Mouse (Mus musculus): ENCODE results near the gene AL732309.1.

Gene AL732309.1

DNA sequence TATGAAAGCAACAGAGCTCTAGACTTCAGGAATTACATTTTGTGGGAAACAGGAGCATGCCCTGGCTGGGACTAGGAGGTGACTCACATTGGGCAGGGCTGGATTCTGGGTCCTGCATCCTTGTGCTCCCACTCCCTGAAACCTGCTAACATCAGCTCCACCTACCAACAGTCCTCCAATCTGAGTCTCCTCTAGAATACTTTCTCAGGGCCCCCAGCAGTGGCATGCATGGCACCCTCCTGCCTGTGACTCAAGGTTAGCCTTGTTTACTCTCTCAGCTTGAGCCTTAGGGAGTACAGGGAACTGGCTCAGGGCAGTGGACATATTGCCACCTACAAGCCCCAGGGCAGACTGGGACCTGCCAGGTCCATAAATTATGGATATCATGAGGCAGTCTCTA, 8.6 kb downstream of the AL732309.1 start:
- no peak for DNase-seq

DNA sequence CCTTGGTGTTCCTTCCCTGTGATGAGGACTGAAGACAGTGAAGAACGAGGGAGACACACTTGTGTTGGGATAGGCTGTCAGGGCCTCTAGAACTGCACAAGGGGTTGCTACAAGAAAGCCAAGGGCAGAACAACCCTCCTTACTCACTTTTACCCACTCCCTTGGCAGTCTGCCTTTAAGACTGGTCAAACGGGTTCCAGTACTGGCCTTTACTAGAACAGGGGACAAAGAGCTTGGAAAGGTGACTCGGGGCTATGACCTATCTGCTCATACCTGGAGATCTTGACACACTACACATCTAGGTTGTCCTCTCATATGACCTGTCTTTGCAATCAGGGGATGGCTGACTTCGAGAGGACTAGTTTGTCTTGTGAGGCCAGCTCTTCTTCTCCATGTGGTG, 9.1 kb downstream of the AL732309.1 start:
- peak in 1 of 2 experiments; percentile 64 for DNase-seq

DNA sequence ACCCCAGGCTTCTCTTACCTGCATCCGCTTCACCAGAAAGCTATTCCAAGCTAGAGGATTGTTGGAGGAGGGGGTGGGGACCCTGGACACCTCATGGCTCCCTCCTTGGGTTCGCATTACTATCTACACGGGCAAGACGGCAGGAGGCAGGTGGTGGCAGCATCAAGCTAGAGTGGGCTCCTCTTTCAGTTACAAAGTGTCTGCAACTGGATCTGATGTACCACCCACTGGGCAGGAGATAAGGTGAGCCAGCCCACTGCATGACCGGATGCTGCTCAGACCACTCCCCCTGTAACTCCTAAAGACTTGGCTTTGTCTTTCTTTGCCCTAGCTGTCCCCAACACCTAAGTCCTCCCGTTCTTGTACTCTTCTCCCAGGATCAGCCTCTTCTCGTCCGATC, 10.0 kb downstream of the AL732309.1 start, which contains the start of gene Rnf224:
TSS of gene Rnf224 (minus strand) at position 174 of the 400 bp plus-strand sequence.
- DNase-seq = no peak

GRCm38 (mm10) chr2:25234551-25235220, 12.0 kb downstream of the AL732309.1 start:
- no peak for DNase-seq

- no peak for DNase-seq
These were observed 12.6 kb downstream of the AL732309.1 start, which contains the start of gene Slc34a3 for GRCm38 (mm10) chr2:25234050-25234449. Gene Slc34a3 (minus strand): TSS chr2:25234364.

- DNase-seq = no peak
These were observed 13.2 kb downstream of the AL732309.1 start for GRCm38 (mm10) chr2:25233421-25233820.

DNA sequence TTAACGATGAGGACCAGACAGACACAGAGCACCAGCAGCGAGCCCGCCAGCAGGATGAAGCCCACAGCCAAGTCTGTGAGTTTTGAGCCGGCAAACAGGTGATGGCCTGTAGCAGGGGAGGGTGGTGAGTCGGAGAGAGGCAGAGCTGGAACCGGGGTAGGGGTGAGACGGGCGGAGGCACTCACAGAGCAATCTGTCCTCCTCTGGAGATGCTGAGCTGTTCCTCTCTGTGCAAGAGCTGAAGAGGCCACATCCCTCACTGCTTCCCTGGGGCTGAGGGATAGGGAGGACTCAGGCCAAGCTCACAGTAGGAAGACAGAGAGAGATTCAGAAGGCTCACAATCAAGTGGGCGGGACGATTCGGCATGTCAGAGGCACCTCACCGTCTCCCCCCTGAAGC, 15.6 kb downstream of the AL732309.1 start:
- no peak for DNase-seq

- no peak for DNase-seq
These were observed 16.1 kb downstream of the AL732309.1 start for GRCm38 (mm10) chr2:25230581-25230980.

DNA sequence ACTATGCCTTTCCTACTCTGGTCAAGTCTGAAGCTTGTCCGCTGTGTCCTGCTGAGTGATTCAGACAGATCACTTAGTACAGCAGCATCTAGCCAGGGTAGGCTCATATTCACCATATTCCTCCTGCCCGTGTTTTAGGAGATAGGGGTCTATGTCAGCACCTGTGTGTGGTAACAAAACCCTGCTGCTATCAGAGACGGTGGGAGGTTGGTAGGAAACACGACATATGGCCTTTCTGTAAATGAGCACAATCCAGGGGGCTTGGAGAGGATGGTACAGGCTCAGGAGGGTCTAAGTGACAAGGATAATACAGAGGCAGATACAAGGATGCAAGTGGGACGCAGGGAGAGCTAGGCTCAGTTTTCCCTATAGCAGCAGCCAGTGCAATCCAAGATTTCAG, 17.1 kb downstream of the AL732309.1 start:
- DNase-seq = no peak

DNA sequence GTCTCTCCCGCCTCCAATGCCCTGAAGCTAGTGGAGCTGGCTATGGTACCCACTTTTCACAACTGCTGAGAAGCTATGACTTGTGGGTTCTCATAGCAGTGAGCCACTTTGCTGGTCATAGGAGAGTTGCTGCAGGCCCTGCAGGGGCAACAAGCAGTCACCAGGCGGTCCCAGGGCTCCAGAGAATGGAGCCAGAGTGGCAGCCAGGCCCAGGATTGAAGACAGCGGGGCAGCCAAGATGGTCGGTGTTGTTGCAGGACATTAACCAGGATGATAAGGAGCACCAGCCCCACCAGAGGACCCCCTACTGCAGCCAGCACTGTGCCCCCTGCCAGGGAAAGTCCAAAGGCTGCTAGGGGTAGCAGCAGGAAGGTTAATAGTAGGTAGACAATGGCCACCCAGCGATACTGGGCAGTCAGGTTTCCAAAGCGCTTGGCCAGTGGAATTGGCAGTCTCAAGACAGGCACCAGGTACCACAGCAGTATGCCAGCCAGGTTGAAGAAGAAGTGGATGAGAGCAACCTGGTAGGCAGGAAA, 17.6 kb downstream of the AL732309.1 start:
- no peak for DNase-seq

GRCm38 (mm10) chr2:25228431-25228889, 18.2 kb downstream of the AL732309.1 start:
- DNase-seq = peak; percentile 93 to 96

DNA sequence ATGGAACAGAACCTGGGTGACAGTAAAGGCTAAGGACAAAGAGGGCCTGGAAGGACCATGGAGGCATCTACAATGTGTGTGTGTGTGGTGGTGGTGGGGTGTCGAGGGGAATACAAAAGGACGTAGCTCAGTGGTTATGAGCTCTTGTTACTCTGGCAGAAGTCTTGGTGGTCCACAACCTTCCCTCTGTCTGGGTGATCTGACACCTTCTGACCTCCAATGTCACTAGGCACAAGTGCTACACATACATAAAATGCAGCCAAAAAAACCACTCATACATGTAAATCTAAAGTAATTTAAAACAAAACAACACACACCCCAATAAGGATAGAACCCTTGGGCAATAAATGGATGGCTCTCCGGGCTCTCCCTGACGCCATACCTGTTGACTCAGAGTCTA, 19.3 kb downstream of the AL732309.1 start:
- DNase-seq = no peak

DNA sequence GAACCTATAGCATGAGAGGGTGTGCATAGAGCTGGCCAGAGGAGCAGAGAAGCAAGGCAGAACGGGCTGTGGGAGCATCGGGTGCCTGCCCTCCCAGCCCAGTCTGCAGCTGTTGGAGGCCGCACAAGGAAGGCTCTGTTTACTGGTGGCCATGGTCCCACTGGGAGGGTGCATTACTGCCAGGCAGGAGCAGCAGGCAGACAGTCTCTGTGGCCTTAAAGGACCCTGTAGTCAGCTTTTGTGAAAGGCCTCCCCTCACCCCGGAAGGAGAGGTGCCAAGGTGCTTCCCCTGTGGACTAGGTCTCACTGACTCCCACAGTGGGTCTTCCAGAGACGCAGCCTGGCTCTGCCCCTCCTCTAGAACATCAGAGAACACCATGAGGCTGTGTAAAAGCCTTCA, 19.8 kb downstream of the AL732309.1 start:
- DNase-seq = no peak

DNA sequence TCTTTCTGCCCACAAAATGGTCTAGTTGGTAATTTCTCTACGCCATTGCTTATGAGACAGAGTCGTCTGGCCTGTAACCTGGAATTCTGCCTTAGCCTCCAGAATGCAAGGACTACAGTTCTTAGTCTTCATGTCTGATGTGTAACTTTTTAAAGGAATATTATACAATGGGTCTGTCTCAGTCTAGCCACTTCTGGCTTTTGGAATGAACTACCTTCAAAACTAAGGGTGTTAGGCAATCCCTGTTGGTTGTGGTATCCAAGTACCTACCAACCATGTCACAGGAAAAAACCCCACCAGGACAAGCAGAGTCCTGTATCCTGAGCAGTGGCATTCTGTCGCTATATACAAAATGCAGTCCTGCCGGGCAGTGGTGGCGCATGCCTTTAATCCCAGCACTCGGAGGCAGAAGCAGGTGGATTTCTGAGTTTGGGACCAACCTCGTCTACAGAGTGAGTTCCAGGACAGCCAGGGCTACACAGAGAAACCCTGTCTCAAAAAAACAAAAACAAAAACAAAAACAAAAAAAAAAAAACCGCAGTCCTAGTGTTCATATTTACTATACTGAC, 20.8 kb downstream of the AL732309.1 start:
- no peak for DNase-seq

- DNase-seq = peak; percentile 98 to 100
These were observed 21.6 kb downstream of the AL732309.1 start for GRCm38 (mm10) chr2:25224766-25225752.

DNA sequence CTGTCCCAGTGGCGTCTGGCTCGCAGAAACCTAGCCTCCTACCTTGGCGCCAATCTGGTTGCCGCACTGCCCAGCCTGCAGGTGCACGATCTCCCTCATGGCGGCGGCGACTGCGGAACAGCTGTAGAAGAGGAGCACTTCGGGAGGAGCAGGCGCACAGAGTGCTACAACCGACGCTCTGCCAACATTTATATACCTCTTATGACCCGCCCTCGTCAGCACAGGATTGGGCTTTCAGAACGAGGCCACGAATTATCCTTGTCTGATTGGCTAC, 22.2 kb downstream of the AL732309.1 start, which contains the start of gene Tubb4b:
TSS of gene Tubb4b (minus strand) at position 211 of the 274 bp plus-strand sequence.
- no peak for DNase-seq

- peak; percentile 86 to 91 for DNase-seq
These were observed 22.8 kb downstream of the AL732309.1 start for GRCm38 (mm10) chr2:25223681-25224491.

GRCm38 (mm10) chr2:25221331-25221772, 25.3 kb downstream of the AL732309.1 start:
- DNase-seq = peak in 1 of 2 experiments; percentile 3

DNA sequence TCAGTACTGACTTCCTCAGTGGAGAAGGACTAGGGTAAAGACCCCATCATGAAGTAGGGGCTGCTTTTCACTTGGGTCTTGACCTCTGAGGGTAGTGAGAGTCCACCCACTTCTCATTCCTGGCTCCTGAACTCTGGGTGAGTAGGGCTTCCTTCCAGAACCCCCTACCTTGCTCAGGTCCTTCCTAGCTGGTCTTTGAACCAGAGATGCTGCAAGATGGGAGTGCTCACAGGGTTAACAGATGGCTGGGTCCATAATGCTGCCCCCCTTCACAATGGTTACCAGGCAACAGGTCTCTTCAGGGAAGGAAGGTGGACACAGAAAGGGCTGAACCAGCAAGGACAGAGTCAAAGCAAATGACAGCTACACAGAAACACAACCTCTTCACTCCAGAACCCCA, 28.2 kb downstream of the AL732309.1 start, which contains the start of gene Fam166a:
TSS of gene Fam166a (plus strand) at position 301 of the 400 bp plus-strand sequence.
- DNase-seq = no peak

DNA sequence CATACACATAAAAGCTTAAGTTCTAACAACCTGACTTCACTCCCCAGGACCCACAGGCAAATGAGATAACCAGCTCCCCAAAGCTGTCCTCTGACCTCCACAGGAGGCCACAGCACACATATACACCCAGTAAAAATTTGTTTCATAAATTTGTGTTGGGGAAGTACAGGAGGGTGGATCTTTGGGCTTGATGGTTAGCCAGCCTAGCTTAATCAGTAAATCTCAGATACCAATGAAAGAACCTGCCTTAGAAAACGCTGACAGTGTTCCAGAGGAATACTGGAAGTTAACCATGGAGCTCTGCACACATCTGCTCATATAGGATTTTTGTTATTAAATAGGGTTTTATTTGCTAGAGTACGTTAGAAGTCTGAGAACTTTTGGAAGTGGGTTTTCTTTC, 29.0 kb downstream of the AL732309.1 start:
- no peak for DNase-seq

DNA sequence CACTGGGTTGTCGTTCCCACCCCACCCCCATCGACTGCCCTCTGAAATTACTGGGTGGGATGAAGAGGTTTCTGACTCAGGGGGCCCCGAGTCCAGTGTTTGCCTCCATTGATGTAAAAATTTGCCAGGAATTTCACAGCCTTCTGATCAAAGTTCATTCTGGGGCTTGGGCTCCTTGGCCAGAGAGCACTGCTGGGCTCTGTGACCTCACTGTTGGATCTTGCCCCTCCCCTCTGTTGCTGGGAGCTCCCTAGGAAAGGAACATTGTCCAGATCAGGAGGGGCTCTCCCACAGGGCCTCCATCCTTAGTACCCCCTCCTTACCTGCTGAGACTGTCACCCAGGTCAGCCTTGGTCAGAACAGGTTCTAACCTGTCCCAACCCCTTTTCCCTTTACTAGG, 32.2 kb downstream of the AL732309.1 start, which contains the start of gene Stpg3:
TSS of gene Stpg3 (minus strand) at position 194 of the 400 bp plus-strand sequence.
- DNase-seq = no peak
